Mouse (Mus musculus): ENCODE data around the gene Kpnb1. TPM values are rescaled to one million over a fixed set of nuclear protein-coding genes. Genes with fewer than 3 reads are reported as not detected.

Kpnb1 gene
- polyA plus RNA-seq, 1 experiment from 2014 or later, result 39.6 TPM

Small RNA genes lying within 50 kb of the gene (microRNA-seq; reads per million reads assigned to microRNA genes)
- not detected for gene Mir7235

Other genes starting within 250 kb of the Kpnb1 start
- gene Pnpo, start 243.9 kb downstream of the Kpnb1 start, polyA plus RNA-seq (2015; fragmentation: Nextera tagmentation; extraction: Ambion mirVana), result 28.1 and 35.4 TPM in 2 replicates
- gene Sp2, start 204.9 kb downstream of the Kpnb1 start, polyA plus RNA-seq (2015; fragmentation: Nextera tagmentation; extraction: Ambion mirVana), result 18.5 and 22.2 TPM in 2 replicates
- 0.59 and 0.62 TPM in 2 replicates for gene Sp6, start 174.5 kb downstream of the Kpnb1 start, polyA plus RNA-seq (2015; fragmentation: Nextera tagmentation; extraction: Ambion mirVana)
- gene Scrn2, start 157.9 kb downstream of the Kpnb1 start, polyA plus RNA-seq (2015; fragmentation: Nextera tagmentation; extraction: Ambion mirVana), result 29.7 and 32.9 TPM in 2 replicates
- 8.7 and 11.3 TPM in 2 replicates for gene Lrrc46, start 146.5 kb downstream of the Kpnb1 start, polyA plus RNA-seq (2015; fragmentation: Nextera tagmentation; extraction: Ambion mirVana)
- 74.1 and 76.5 TPM in 2 replicates for gene Mrpl10, start 146.3 kb downstream of the Kpnb1 start, polyA plus RNA-seq (2015; fragmentation: Nextera tagmentation; extraction: Ambion mirVana)
- 12.4 and 14.3 TPM in 2 replicates for gene Osbpl7, start 137.3 kb downstream of the Kpnb1 start, polyA plus RNA-seq (2015; fragmentation: Nextera tagmentation; extraction: Ambion mirVana)
- gene Tbx21, start 72.5 kb downstream of the Kpnb1 start, polyA plus RNA-seq (2015; fragmentation: Nextera tagmentation; extraction: Ambion mirVana), result 0.21 TPM in 1 of 2 replicates, not detected in the other
- gene Tbkbp1, start 36.4 kb downstream of the Kpnb1 start, polyA plus RNA-seq (2015; fragmentation: Nextera tagmentation; extraction: Ambion mirVana), result 4.9 TPM in 2 replicates
- 74.5 and 86.5 TPM in 2 replicates for gene Npepps, start 92.8 kb upstream of the Kpnb1 start, polyA plus RNA-seq (2015; fragmentation: Nextera tagmentation; extraction: Ambion mirVana)
- 42.2 and 43.0 TPM in 2 replicates for gene Mrpl45, start 127.8 kb upstream of the Kpnb1 start, polyA plus RNA-seq (2015; fragmentation: Nextera tagmentation; extraction: Ambion mirVana)
- 0.11 and 0.14 TPM in 2 replicates for gene Gpr179, start 164.2 kb upstream of the Kpnb1 start, polyA plus RNA-seq (2015; fragmentation: Nextera tagmentation; extraction: Ambion mirVana)
- 3.2 TPM in 2 replicates for gene Socs7, start 174.7 kb upstream of the Kpnb1 start, polyA plus RNA-seq (2015; fragmentation: Nextera tagmentation; extraction: Ambion mirVana)
- 5.2 and 5.4 TPM in 2 replicates for gene Arhgap23, start 227.7 kb upstream of the Kpnb1 start, polyA plus RNA-seq (2015; fragmentation: Nextera tagmentation; extraction: Ambion mirVana)